Mouse (Mus musculus) neural tube, embryonic 14.5 days (tissue): ENCODE data around the gene Nenf. TPM values are rescaled to one million over a fixed set of nuclear protein-coding genes. Genes with fewer than 3 reads are reported as not detected.

ENCODE experiments used
- ATAC-seq: fragments of 200-750 bp; cut with Nextera tagmentation; 2 replicates; pipeline ENCODE4 v1.8.0; 2017; ENCODE audit warnings: low read depth, mild to moderate bottlenecking, moderate TSS enrichment, moderate library complexity
- H3K27ac ChIP-seq: fragments of 300-500 bp; sonication (generic); 2 replicates; pipeline ENCODE4 v1.5.1; 2014; ENCODE audit warnings: low read depth, mild to moderate bottlenecking, control low read depth, low read length, moderate library complexity, mixed read lengths
- H3K27me3 ChIP-seq: fragments of 300-500 bp; sonication (generic); 2 replicates; pipeline ENCODE4 v1.6.1; 2014; ENCODE audit warnings: low read length; ENCODE audit not compliant: control insufficient read depth, insufficient read depth
- H3K36me3 ChIP-seq: fragments of 300-500 bp; sonication (generic); 2 replicates; pipeline ENCODE4 v1.6.1; 2014; ENCODE audit warnings: low read length, mixed read lengths; ENCODE audit not compliant: control insufficient read depth, insufficient read depth
- H3K4me1 ChIP-seq: fragments of 300-500 bp; sonication (generic); 2 replicates; pipeline ENCODE4 v1.6.1; 2014; ENCODE audit warnings: low read length; ENCODE audit not compliant: control insufficient read depth, insufficient read depth
- H3K4me2 ChIP-seq: fragments of 300-500 bp; sonication (generic); 2 replicates; pipeline ENCODE4 v1.6.1; 2014; ENCODE audit warnings: mild to moderate bottlenecking, low read depth, low read length, control low read depth
- H3K4me3 ChIP-seq: fragments of 300-500 bp; sonication (generic); 2 replicates; pipeline ENCODE4 v1.5.1; 2014; ENCODE audit warnings: low read depth, low read length, control low read depth, mixed read lengths
- H3K9ac ChIP-seq: fragments of 300-500 bp; sonication (generic); replicated peaks from 2 replicates; pipeline ENCODE4 v1.6.1; 2014; ENCODE audit warnings: low read depth, mild to moderate bottlenecking, control low read depth, low read length, mixed read lengths
- H3K9me3 ChIP-seq: fragments of 300-500 bp; sonication (generic); 2 replicates; pipeline ENCODE4 v1.6.1; 2016; ENCODE audit warnings: low read length; ENCODE audit not compliant: control insufficient read depth
- WGBS: fragments of 180-500 bp; shearing (Covaris S2); extraction: QIAGEN DNeasy Blood & Tissue Kit; methylation state at CpG from one replicate; pipeline ENCODE4 v1.1.7; 2014; 5-methylcytosine and 5-hydroxymethylcytosine counted together
- polyA plus RNA-seq: library from polyadenylated mRNA; unstranded; fragments of >200 nt; fragmentation: Nextera tagmentation; extraction: Ambion mirVana; gene quantifications from 2 replicates; pipeline ENCODE4 v1.2.1, GENCODE M21; 2014

The Nenf gene
- polyA plus RNA-seq, 1 experiment from 2014 or later, result 167 TPM

DNA sequence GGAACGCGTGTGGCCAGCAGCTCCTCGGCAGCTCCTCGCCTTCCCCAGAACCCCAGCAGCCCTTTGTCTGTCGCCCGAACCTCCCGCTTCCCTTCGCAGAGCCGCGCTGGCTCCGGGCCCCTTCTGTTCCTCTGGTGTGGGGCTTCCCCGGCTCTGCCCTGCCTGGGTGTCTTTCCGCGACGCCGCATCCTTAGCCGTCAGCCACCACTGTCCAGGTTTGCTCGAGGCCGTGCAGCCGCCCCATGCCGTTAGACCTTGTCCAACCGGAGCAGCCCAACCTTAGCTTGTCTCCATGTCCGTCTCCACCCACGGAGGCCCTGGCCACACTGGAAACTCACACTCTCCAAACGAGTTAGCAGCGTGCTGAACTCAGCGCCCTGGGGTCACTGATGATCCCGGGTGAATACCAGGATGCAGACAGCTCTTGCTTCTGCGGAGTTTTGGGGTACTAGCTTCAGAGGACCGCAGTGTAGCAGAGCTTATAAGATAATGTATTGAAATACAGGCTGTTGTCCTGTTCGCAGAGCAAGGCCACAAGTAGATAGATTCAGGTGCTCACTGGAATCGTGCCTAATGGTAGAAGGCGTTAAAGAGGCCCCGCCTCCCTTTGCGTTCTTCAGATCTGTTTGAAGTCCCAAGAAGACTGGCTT, 8.4 kb upstream of the Nenf start:
- peak overlapping the region; percentile 84 for H3K4me2 ChIP-seq
- H3K27ac ChIP-seq, result peak overlapping the region; percentile 88
- peak overlapping the region; percentile 92 for H3K9ac ChIP-seq
- 1% methylated on average over 35 of the region's 35 CpGs for WGBS
- H3K4me3 ChIP-seq, result peak overlapping the region; percentile 81
- peaks cover 20% of the 10 kb centered on the region for H3K4me1 ChIP-seq
- H3K27me3 ChIP-seq, result no peaks in the 10 kb centered on the region
- H3K36me3 ChIP-seq, result no peaks in the 10 kb centered on the region
- no peaks in the 10 kb centered on the region for H3K9me3 ChIP-seq
- ATAC-seq, result peak; percentile 71

DNA sequence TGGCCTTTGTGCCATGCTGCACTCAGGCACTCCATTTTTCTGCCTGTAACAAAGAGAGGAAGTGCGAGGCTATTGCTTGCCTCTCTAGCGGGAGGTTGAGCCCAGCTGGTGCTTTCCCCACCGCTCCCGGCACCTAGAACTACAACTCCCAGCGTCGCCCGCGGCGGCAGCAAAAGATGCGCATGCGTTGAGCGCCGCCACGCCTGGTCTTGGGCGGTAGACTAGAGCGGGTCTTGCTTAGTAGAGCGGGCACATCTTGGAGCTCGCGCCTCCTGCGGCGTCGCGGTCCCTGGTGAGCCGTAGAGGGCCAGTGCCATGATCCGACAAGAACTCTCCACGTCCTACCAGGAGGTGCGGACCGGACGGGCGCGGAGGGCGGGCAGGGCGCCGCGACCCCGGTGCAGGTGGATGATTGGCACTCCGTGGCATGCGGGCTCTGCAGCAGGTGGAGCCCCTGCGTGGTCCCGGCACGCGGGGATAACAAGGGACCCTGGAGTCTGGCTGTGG, 7.8 kb upstream of the Nenf start, which contains the start of gene Tmem206:
Tmem206 (plus strand) TSS at position 187 of the 507 bp plus-strand sequence.
- Histone ChIP-seq H3K9ac (peak within 1 kb of the TSS; percentile 92), H3K36me3 (no peaks in the 10 kb centered on the region), H3K4me2 (peak within 1 kb of the TSS; percentile 84), H3K9me3 (no peaks in the 10 kb centered on the region), H3K4me3 (peak within 1 kb of the TSS; percentile 81), H3K4me1 (peaks cover 20% of the 10 kb centered on the region), H3K27ac (peak within 1 kb of the TSS; percentile 88), H3K27me3 (no peaks in the 10 kb centered on the region)
- under 1% methylated on average over 42 of the region's 42 CpGs for WGBS
- ATAC-seq, result peak; percentile 96

DNA sequence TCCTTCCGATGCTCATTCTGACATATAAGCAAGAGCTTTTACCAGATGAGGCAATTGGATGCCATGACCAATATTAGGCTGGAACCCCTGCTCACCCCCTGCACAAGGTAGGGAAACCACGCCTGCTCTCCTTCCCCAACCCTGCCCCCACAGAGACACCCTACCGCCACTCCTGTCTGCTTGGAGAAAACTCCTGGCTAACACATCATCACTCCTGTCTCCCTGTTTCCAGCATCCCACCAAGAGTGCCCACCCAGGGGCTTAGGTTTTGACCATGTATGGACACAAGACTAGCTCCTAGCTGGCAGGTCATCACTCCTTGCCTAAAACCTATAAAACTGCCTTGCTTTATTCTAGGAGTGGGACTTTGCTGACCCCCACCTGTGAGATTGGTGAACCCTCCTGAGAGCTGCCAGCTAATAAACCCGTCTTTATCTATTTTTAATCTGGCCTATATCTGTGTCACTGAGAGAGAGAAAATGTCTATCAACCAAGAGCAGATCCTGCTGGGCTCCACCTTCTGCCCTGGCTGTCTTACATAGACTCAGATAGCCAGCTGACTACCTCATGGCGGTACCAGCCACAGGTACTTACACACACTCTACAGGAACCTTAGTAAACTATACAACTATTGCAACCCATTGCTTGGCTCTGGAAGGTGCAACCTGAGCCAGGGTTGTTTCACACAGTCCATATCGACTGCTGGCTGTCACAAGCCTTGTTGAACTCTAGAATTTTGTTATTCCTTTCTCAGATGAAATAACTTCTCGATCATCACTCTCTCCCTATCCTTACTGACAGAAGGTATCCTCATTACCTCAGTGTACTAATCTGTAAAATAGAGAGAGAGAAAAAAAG, 7.0 kb upstream of the Nenf start:
- peak; percentile 12; the same call in 1 of the 2 replicates for ATAC-seq
- H3K4me3 ChIP-seq, result peak overlapping the region; percentile 81
- no peaks in the 10 kb centered on the region for H3K27me3 ChIP-seq
- peak overlapping the region; percentile 33; the same call in 1 of the 2 replicates for H3K4me2 ChIP-seq
- peaks cover 20% of the 10 kb centered on the region for H3K4me1 ChIP-seq
- 86% methylated on average over 7 of the region's 7 CpGs for WGBS
- H3K9me3 ChIP-seq, result no peaks in the 10 kb centered on the region
- peak overlapping the region; percentile 33; the same call in 1 of the 2 replicates for H3K9ac ChIP-seq
- no peaks in the 10 kb centered on the region for H3K36me3 ChIP-seq
- H3K27ac ChIP-seq, result peak overlapping the region; percentile 56; the same call in 1 of the 2 replicates

DNA sequence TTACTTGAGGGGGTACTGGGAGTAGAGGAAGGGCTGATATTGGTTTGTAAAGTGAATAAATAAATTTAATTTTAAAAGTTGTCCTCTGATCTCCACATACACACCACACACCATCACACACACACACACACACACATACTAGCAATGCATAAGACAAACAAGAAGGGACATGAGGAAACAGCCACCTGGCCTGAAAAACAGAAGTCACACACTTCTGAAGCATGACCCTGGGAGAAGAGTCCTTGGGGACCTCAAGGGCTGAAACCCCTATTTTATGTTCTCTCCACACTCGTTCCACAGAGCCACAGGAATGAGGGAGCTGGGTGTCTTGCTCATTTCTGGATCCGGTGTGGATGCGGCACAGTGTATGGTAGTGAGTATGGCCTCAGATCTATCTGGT, 5.4 kb upstream of the Nenf start:
- no peak overlapping the region for H3K4me2 ChIP-seq
- no peak overlapping the region for H3K9ac ChIP-seq
- no peaks in the 10 kb centered on the region for H3K27me3 ChIP-seq
- H3K4me1 ChIP-seq, result peaks cover 18% of the 10 kb centered on the region
- no peak overlapping the region for H3K27ac ChIP-seq
- no peaks in the 10 kb centered on the region for H3K9me3 ChIP-seq
- ATAC-seq, result no peak
- H3K4me3 ChIP-seq, result no peak overlapping the region
- H3K36me3 ChIP-seq, result no peaks in the 10 kb centered on the region
- WGBS, result 85% methylated on average over 3 of the region's 3 CpGs

DNA sequence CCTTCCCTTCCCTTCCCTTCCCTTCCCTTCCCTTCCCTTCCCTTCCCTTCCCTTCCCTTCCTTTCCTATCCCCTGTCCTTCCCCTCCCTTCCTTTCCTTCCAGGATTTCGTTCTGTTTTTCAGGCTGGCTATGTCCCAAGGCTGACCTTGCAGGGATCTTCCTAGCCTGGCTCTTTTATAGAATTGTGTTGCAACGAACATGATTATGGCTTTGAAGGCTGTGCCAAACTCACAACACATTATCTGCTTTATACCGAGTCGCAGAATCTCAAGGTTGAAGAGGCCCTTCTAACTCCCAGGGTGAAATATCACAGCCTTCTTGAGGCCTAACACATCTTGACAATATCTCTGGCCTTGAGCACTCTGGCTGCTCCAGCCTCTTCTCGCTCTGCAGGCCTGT, 692 bp upstream of the Nenf start:
- no peak overlapping the region for H3K4me2 ChIP-seq
- no peak overlapping the region for H3K9ac ChIP-seq
- 0 out of 2 replicates have a peak, but pooled peaks cover 4% of the 10 kb centered on the region for H3K4me1 ChIP-seq
- no peak overlapping the region for H3K27ac ChIP-seq
- H3K9me3 ChIP-seq, result no peaks in the 10 kb centered on the region
- H3K27me3 ChIP-seq, result no peaks in the 10 kb centered on the region
- H3K36me3 ChIP-seq, result no peaks in the 10 kb centered on the region
- no peak for ATAC-seq
- H3K4me3 ChIP-seq, result no peak overlapping the region
- 73% methylated on average over 5 of the region's 5 CpGs for WGBS

DNA sequence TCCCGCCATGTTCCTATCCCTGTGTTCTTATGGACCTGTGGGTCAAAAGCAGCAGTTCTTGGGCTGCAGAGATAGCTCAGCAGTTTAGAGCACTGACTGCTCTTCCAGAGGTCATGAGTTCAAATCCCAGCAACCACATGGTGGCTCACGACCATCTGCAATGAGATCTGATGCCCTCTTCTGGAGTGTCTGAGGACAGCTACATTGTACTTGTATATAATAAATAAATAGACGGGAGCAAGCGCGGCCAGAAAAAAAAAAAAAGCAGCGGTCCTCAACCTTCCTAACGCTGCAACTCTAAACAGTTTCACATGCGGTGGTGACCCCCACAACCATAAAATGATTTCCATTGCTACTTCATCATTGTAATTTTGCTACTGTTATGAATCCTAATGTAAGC, 1.2 kb downstream of the Nenf start:
- Histone ChIP-seq H3K9me3 (no peaks in the 10 kb centered on the region), H3K27ac (no peak overlapping the region), H3K9ac (no peak overlapping the region), H3K4me1 (0 out of 2 replicates have a peak, but pooled peaks cover 4% of the 10 kb centered on the region), H3K36me3 (no peaks in the 10 kb centered on the region), H3K4me3 (no peak overlapping the region), H3K4me2 (peak overlapping the region; percentile 71), H3K27me3 (no peaks in the 10 kb centered on the region)
- 76% methylated on average over 8 of the region's 8 CpGs for WGBS
- no peak for ATAC-seq

DNA sequence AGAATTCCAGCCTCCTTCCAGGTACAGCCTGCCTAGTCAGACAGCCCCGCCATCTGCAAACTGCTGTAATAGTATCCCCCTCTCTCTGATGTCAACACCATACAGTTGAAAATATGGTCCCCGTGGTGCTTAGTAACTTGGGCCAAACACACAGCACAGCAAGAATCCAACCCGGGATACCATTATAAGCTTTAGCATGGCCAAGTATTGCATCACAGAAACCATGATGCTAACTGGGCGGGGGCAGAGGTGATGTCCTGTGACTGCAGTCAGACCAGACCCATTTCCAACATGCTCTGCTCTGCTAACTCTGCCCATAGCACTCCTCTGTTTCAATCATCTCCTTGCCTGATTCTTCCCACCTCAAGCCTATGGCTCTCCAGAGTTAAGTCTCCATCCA, 4.1 kb downstream of the Nenf start:
- Histone ChIP-seq H3K9ac (no peak overlapping the region), H3K36me3 (no peaks in the 10 kb centered on the region), H3K9me3 (no peaks in the 10 kb centered on the region), H3K4me1 (0 out of 2 replicates have a peak, but pooled peaks cover 4% of the 10 kb centered on the region), H3K27ac (no peak overlapping the region), H3K4me2 (no peak overlapping the region), H3K27me3 (no peaks in the 10 kb centered on the region), H3K4me3 (no peak overlapping the region)
- no peak for ATAC-seq
- 79% methylated on average over 4 of the region's 4 CpGs for WGBS

DNA sequence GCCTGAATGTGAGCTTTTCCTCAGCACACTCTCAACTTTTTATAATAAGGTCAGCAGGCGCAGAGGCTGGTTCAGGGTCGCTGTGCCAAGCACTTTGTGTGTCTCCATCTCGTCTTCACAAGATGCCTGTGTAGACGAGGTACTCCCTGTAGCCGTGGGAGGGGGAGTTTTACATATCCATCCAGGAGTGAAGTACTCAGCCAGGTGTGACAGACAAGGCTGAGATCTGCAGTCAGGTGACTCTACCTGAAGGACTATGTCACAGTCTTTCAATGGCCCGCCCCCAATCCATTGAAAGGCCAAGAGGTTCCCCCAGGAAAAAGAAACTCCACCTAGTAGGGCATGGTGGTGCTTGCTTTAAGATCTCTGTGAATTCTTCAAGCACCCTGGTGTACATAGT, 4.8 kb downstream of the Nenf start:
- Histone ChIP-seq H3K9ac (no peak overlapping the region), H3K4me2 (peak overlapping the region; percentile 35; the same call in 1 of the 2 replicates), H3K4me1 (0 out of 2 replicates have a peak, but pooled peaks cover 4% of the 10 kb centered on the region), H3K27ac (no peak overlapping the region), H3K27me3 (no peaks in the 10 kb centered on the region), H3K4me3 (0 out of 2 replicates have a peak overlapping the region, but pooled peaks have one; percentile 36), H3K9me3 (no peaks in the 10 kb centered on the region), H3K36me3 (no peaks in the 10 kb centered on the region)
- 78% methylated on average over 6 of the region's 6 CpGs for WGBS
- no peak for ATAC-seq
